Mouse (Mus musculus) heart, embryonic 12.5 days (tissue): ENCODE data around the gene Nlk. TPM values are rescaled to one million over a fixed set of nuclear protein-coding genes. Genes with fewer than 3 reads are reported as not detected.

Source experiments
- ATAC-seq: fragments of 200-750 bp; cut with Nextera tagmentation; 2 replicates; pipeline ENCODE4 v1.8.0; 2017; ENCODE audit warnings: moderate TSS enrichment, moderate library complexity; ENCODE audit not compliant: insufficient number of reproducible peaks, low FRiP score
- H3K27ac ChIP-seq: fragments of 300-500 bp; sonication (generic); 2 replicates; pipeline ENCODE4 v1.5.1; 2016; ENCODE audit warnings: mild to moderate bottlenecking, moderate library complexity; ENCODE audit not compliant: poor library complexity, severe bottlenecking
- H3K27me3 ChIP-seq: fragments of 300-500 bp; sonication (generic); replicated peaks from 2 replicates; pipeline ENCODE4 v1.6.1; 2016; ENCODE audit warnings: mild to moderate bottlenecking, moderate library complexity
- H3K36me3 ChIP-seq: fragments of 300-500 bp; sonication (generic); 2 replicates; pipeline ENCODE4 v1.6.1; 2016; ENCODE audit warnings: mild to moderate bottlenecking, moderate library complexity
- H3K4me1 ChIP-seq: fragments of 300-500 bp; sonication (generic); replicated peaks from 2 replicates; pipeline ENCODE4 v1.6.1; 2016; ENCODE audit warnings: mild to moderate bottlenecking
- H3K4me2 ChIP-seq: fragments of 300-500 bp; sonication (generic); 2 replicates; pipeline ENCODE4 v1.6.1; 2016; ENCODE audit warnings: mild to moderate bottlenecking, moderate library complexity
- H3K4me3 ChIP-seq: fragments of 300-500 bp; sonication (generic); 2 replicates; pipeline ENCODE4 v1.5.1; 2016; ENCODE audit warnings: mild to moderate bottlenecking
- H3K9ac ChIP-seq: fragments of 300-500 bp; sonication (generic); 2 replicates; pipeline ENCODE4 v1.6.1; 2016; ENCODE audit warnings: mild to moderate bottlenecking, moderate library complexity
- H3K9me3 ChIP-seq: fragments of 300-500 bp; sonication (generic); replicated peaks from 2 replicates; pipeline ENCODE4 v1.6.1; 2016; ENCODE audit warnings: mild to moderate bottlenecking, moderate library complexity
- WGBS: fragments of 180-500 bp; shearing (Covaris S2); methylation state at CpG from one replicate; pipeline ENCODE4 v1.1.7; 2016; 5-methylcytosine and 5-hydroxymethylcytosine counted together
- polyA plus RNA-seq: library from polyadenylated mRNA; unstranded; fragments of >200 nt; fragmentation: Nextera tagmentation; extraction: Ambion mirVana; gene quantifications from 2 replicates; pipeline ENCODE4 v1.2.1, GENCODE M21; 2016

Gene Nlk
- polyA plus RNA-seq, 1 experiment from 2014 or later: 13.4 TPM

DNA sequence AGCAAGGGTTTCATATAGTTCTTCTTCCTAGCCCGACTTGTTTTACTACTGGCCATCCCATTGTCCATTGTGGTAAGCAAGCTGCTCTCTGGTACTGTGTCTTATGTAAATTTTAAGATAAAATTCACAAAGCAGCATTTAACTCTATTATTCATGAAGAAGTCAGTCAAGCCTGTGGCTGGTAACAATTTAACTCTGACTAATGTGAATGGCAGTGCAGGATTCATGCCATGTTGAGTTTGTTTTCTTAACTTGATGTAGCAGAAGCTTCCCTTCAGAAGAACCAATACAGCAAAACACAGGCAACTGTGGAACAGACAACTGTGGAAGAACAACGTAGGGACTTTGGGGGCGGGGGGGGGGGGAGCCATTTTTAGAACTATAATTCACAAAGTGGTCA is 68.3 kb downstream of the Nlk start:
- WGBS: 75% methylated on average over 3 of the region's 3 CpGs

DNA sequence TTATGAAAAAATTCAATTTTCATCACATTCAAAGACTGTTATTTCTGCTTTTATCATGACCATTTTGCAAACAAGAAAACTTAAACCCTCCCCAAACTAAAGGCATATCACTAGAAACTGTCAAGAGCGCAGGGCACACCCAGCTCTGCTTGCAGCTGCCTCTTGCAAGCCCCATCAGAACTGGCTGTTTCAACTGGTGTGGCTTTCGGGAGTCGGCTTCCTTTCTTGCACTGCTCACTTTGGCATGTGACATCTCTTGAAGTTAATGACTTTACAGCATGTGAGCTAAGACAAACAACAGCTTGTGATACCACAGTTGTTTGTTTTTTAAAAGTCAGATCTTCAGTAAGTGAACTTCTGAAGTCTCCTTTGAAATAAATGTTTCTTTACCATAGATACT is 72.8 kb downstream of the Nlk start:
- Histone ChIP-seq H3K27me3 (no peaks in the 10 kb centered on the region), H3K27ac (no peak overlapping the region), H3K9ac (no peak overlapping the region), H3K4me3 (no peak overlapping the region), H3K4me2 (no peak overlapping the region), H3K4me1 (peaks cover 8% of the 10 kb centered on the region; the same call in 1 of the 2 replicates), H3K9me3 (no peaks in the 10 kb centered on the region), H3K36me3 (peaks cover 15% of the 10 kb centered on the region)
- no peak for ATAC-seq
- WGBS: 47% methylated on average over 3 of the region's 3 CpGs

More for the DNA sequence above, 68.3 kb downstream of the Nlk start:
- Histone ChIP-seq H3K4me2 (no peak overlapping the region), H3K9me3 (no peaks in the 10 kb centered on the region), H3K4me1 (no peaks in the 10 kb centered on the region; the same call in 1 of the 2 replicates), H3K27me3 (no peaks in the 10 kb centered on the region), H3K9ac (no peak overlapping the region), H3K36me3 (peaks cover 7% of the 10 kb centered on the region; the same call in 1 of the 2 replicates), H3K4me3 (no peak overlapping the region), H3K27ac (no peak overlapping the region)
- no peak for ATAC-seq

GRCm38 (mm10) chr11:78621926-78622325 is 75.2 kb downstream of the Nlk start:
- no peak for ATAC-seq
- no peak overlapping the region for H3K9ac ChIP-seq
- peaks cover 16% of the 10 kb centered on the region for H3K36me3 ChIP-seq
- H3K4me2 ChIP-seq: no peak overlapping the region
- H3K9me3 ChIP-seq: no peaks in the 10 kb centered on the region
- H3K27me3 ChIP-seq: no peaks in the 10 kb centered on the region
- peaks cover 8% of the 10 kb centered on the region; the same call in 1 of the 2 replicates for H3K4me1 ChIP-seq
- no peak overlapping the region for H3K27ac ChIP-seq
- H3K4me3 ChIP-seq: no peak overlapping the region

DNA sequence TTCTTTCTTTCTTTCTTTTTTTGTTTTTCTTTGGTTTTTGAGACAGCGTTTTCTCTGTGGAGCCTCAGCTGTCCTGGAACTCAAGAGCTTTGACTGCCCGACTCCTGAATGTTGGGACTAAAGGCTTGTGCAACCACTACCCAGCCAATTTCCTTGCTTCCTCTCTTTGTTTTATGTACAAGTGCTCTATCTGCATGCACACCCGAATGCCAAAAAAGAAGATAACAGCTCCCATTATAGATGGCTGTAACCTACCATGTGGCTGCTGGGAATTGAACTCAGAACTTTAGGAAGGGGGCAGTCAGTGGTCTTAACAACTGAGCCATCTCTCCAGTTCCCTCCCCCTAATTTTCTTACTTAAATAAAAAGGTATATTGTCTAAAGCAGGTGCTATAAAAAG is 77.0 kb downstream of the Nlk start:
- Histone ChIP-seq H3K4me2 (no peak overlapping the region), H3K36me3 (peaks cover 18% of the 10 kb centered on the region), H3K27me3 (no peaks in the 10 kb centered on the region), H3K4me3 (no peak overlapping the region), H3K27ac (no peak overlapping the region), H3K9me3 (no peaks in the 10 kb centered on the region), H3K4me1 (peaks cover 8% of the 10 kb centered on the region; the same call in 1 of the 2 replicates), H3K9ac (no peak overlapping the region)
- WGBS: 59% methylated on average over 3 of the region's 3 CpGs
- ATAC-seq: no peak

- Histone ChIP-seq H3K9ac (no peak overlapping the region), H3K4me2 (no peak overlapping the region), H3K27ac (no peak overlapping the region), H3K4me1 (peaks cover 4% of the 10 kb centered on the region), H3K4me3 (no peak overlapping the region), H3K9me3 (no peaks in the 10 kb centered on the region), H3K27me3 (no peaks in the 10 kb centered on the region), H3K36me3 (peaks cover 21% of the 10 kb centered on the region)
- no peak for ATAC-seq
Measured at GRCm38 (mm10) chr11:78611273-78611672, 85.9 kb downstream of the Nlk start.

DNA sequence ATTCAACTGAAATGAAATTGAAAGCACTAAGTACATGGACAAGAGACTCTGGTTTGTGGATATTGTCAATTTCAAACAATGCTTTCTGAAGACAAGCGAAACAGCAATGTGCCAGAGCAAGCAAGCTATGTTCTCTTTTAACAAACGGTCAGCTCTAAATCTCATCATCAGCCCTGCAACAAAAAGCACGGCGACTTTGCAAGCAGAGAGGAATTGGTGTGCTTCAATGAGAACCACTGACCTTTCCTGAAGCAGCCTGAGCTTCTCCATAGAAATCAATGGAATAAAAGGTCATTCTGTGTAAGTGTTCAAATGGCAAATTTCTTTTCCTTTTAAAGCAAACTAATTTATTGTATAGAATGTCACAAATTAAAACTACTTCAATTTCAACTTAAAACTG is 87.5 kb downstream of the Nlk start:
- Histone ChIP-seq H3K27me3 (no peaks in the 10 kb centered on the region), H3K36me3 (peaks cover 24% of the 10 kb centered on the region), H3K4me3 (no peak overlapping the region), H3K27ac (no peak overlapping the region), H3K9me3 (no peaks in the 10 kb centered on the region), H3K4me1 (peaks cover 9% of the 10 kb centered on the region), H3K4me2 (no peak overlapping the region), H3K9ac (no peak overlapping the region)
- WGBS: 73% methylated on average over 4 of the region's 4 CpGs
- ATAC-seq: no peak

- no peak overlapping the region for H3K4me2 ChIP-seq
- H3K27ac ChIP-seq: no peak overlapping the region
- peaks cover 22% of the 10 kb centered on the region for H3K36me3 ChIP-seq
- peaks cover 9% of the 10 kb centered on the region for H3K4me1 ChIP-seq
- ATAC-seq: no peak
- H3K27me3 ChIP-seq: no peaks in the 10 kb centered on the region
- H3K4me3 ChIP-seq: no peak overlapping the region
- H3K9me3 ChIP-seq: no peaks in the 10 kb centered on the region
- H3K9ac ChIP-seq: no peak overlapping the region
- WGBS: 59% methylated on average over 1 of the region's 1 CpGs
Measured at GRCm38 (mm10) chr11:78604826-78605225, 92.3 kb downstream of the Nlk start.

DNA sequence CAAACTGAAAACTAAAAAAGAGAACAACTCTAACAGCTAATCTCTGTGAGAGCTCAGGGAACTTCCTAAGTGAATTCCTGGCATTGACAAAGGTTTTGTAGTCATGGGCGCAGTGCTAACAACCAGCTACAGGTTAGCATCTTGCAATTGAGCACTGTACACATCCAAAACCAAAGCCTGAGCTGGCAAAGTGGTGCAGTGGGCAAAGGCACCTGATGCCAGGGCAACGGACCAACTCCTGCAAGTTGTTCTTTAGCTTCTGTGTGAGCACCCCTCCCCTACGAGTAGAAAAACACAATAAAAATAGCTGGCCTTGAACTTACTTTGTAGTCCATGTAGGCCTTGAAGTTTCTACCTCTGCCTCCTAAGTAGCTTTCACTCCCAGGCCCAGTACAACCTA is 94.4 kb downstream of the Nlk start:
- Histone ChIP-seq H3K4me1 (peaks cover 6% of the 10 kb centered on the region), H3K4me3 (no peak overlapping the region), H3K4me2 (no peak overlapping the region), H3K27me3 (no peaks in the 10 kb centered on the region), H3K36me3 (peaks cover 22% of the 10 kb centered on the region), H3K27ac (no peak overlapping the region), H3K9ac (no peak overlapping the region), H3K9me3 (no peaks in the 10 kb centered on the region)
- 77% methylated on average over 3 of the region's 3 CpGs for WGBS
- ATAC-seq: no peak

DNA sequence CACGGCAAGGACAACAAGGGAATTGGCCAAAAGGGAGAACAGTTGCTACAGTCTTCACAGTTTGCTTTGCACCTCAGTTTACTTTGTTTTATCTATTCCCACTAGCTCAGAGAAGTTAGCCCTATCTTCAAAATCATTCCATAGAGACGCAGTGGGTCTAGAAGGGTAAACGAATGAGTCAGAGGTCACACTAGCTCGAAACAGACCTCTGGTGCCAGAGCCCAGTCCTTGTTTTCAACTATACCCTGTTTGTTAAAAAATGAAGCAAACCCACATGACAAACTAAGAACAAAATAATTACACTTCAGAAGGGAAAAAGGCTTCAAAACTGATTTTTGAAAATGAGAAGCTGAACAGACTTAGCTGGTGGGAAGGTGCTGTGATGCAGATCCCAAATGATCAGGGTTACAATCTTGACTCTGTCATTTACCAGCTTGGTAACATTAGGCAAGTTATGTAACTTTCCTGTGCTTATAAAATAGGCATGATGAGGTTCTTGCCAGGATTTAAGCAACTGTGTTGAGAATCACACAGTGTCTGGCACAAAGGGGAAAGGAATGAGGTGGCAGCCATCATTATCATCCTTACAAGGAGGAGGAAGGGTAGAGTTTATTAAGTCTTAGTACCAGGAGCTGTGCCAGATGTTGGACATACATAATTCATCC is 96.1 kb downstream of the Nlk start:
- ATAC-seq: no peak
- H3K4me1 ChIP-seq: peaks cover 6% of the 10 kb centered on the region
- no peaks in the 10 kb centered on the region for H3K27me3 ChIP-seq
- peaks cover 19% of the 10 kb centered on the region for H3K36me3 ChIP-seq
- H3K27ac ChIP-seq: no peak overlapping the region
- no peak overlapping the region for H3K9ac ChIP-seq
- no peaks in the 10 kb centered on the region for H3K9me3 ChIP-seq
- 53% methylated on average over 4 of the region's 4 CpGs for WGBS
- H3K4me3 ChIP-seq: no peak overlapping the region
- H3K4me2 ChIP-seq: no peak overlapping the region

DNA sequence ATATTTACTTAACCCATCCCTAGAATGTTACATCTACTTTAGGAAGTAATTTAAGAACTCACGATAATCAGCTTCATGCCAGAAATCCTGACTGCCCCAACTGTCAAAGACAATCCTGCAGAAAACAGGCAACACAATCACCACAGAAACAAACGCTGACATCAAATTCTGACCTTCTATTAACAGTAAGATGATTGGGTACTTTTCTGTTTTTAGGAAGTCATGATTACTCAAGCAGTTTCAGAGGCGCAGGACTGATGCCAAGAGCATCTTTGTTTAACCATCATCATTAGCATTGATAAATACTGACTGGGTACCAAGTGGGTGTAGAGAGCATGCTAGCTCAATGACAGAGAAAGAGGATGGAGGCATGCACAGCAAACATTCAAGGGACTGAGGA is 96.7 kb downstream of the Nlk start:
- Histone ChIP-seq H3K9me3 (no peaks in the 10 kb centered on the region), H3K36me3 (peaks cover 21% of the 10 kb centered on the region), H3K4me3 (no peak overlapping the region), H3K4me1 (peaks cover 6% of the 10 kb centered on the region), H3K4me2 (no peak overlapping the region), H3K27me3 (no peaks in the 10 kb centered on the region), H3K9ac (no peak overlapping the region), H3K27ac (no peak overlapping the region)
- no peak for ATAC-seq
- 72% methylated on average over 3 of the region's 3 CpGs for WGBS

- no peak overlapping the region for H3K27ac ChIP-seq
- H3K4me3 ChIP-seq: no peak overlapping the region
- H3K36me3 ChIP-seq: peaks cover 19% of the 10 kb centered on the region
- H3K27me3 ChIP-seq: no peaks in the 10 kb centered on the region
- no peaks in the 10 kb centered on the region for H3K9me3 ChIP-seq
- H3K9ac ChIP-seq: no peak overlapping the region
- WGBS: 68% methylated on average over 4 of the region's 4 CpGs
- H3K4me2 ChIP-seq: no peak overlapping the region
- H3K4me1 ChIP-seq: peaks cover 5% of the 10 kb centered on the region
- ATAC-seq: no peak
Measured at GRCm38 (mm10) chr11:78600051-78600450, 97.1 kb downstream of the Nlk start.
